Mouse (Mus musculus): ENCODE results near the gene Fgf8. TPM values are rescaled to one million over a fixed set of nuclear protein-coding genes. Genes with fewer than 3 reads are reported as not detected.

The Fgf8 gene
- total RNA-seq, 1 experiment, result 1.5 TPM

DNA sequence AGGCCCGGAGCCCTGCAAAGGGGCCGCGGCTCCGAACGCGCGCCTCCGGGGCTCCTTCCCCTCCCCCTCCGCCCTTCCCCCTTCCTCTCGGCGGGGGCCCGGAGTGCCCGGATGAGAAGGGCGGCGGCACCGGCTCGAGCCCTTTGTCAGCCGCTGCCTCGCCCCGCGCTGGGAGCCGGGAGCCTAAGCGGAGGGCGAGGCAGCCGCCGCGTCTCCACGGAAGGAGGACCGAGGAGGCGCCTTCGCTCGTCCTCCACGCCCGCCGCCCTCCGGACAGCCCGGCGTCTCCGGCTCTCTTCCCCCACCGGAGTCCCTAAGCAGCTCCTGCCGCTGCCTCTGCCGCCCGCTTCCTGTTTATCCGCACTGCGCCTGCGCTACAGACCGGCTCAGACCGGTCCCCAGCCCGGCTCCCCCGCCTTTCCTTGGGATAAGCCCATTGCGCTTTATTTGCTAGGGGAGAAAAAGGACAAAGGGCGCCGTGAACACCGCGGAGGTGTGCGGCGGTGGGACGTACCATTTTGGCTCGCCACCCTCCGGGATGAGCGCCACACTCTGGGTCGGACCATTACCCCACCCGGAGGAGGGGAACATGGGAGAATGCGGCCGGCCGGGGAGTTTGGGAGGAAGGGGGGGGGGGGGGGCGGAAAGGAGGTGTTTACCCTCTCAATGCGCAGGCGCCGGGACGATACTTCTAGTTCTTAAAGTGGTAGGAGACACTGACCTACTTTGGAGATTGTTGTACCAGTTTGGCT is 40.6 kb upstream of the Fgf8 start, which contains the start of gene Mgea5:
Gene Mgea5 (minus strand): TSS at position 657 of the 752 bp plus-strand sequence.
- no peaks in the 10 kb centered on the region for H3K9me3 ChIP-seq (ENCODE audit: control insufficient read depth, insufficient read depth, low read depth, low read length)
- peaks cover 0 to 6% of the 10 kb centered on the region in 2 experiments; a peak in 2 of 4 replicates for H3K4me1 ChIP-seq (ENCODE audit: control insufficient read depth in 2 of 2, insufficient read depth in 2 of 2, low read length in 2 of 2, poor library complexity in 1 of 2)
- peaks cover 15% of the 10 kb centered on the region for H3K36me3 ChIP-seq (ENCODE audit: control insufficient read depth, insufficient read depth, low read length, poor library complexity, severe bottlenecking)
- peak within 1 kb of the TSS; percentile 100 for H3K9ac ChIP-seq (ENCODE audit: insufficient read depth, low read depth, low read length, poor library complexity, severe bottlenecking)
- peak within 1 kb of the TSS; percentile 70 to 99 for H3K4me3 ChIP-seq (ENCODE audit: insufficient read depth in 1 of 2, low read depth in 1 of 2, low read length in 2 of 2, poor library complexity in 1 of 2, severe bottlenecking in 1 of 2)
- TF ChIP-seq HCFC1 (IDR thresholded peaks at IDR 0.05; ENCODE audit: borderline replicate concordance, insufficient read depth, low read length) (peak; percentile 75), CHD2 (IDR thresholded peaks at IDR 0.05; ENCODE audit: low read depth, low read length) (no peak)
- DNase-seq (ENCODE audit: low read depth, low spot score), result peak; percentile 98
- in situ Hi-C loops (cut with MboI; ENCODE audit: low sequenced_read_pairs in 2 of 2, unreplicated experiment in 2 of 2), result no loop called here
- peak within 1 kb of the TSS; percentile 99 for H3K27ac ChIP-seq (ENCODE audit: insufficient read depth, low read depth, low read length, poor library complexity, severe bottlenecking)

GRCm38 (mm10) chr19:45782315-45783001 is 39.7 kb upstream of the Fgf8 start:
- in situ Hi-C loops (cut with MboI; ENCODE audit: low sequenced_read_pairs in 2 of 2, unreplicated experiment in 2 of 2), result no loop called here
- Histone ChIP-seq H3K27ac (ENCODE audit: insufficient read depth, low read depth, low read length, poor library complexity, severe bottlenecking) (peak overlapping the region; percentile 99), H3K4me3 (ENCODE audit: insufficient read depth in 1 of 2, low read depth in 1 of 2, low read length in 2 of 2, poor library complexity in 1 of 2, severe bottlenecking in 1 of 2) (peak overlapping the region; percentile 70 to 99), H3K9ac (ENCODE audit: insufficient read depth, low read depth, low read length, poor library complexity, severe bottlenecking) (peak overlapping the region; percentile 100), H3K4me1 (ENCODE audit: control insufficient read depth in 2 of 2, insufficient read depth in 2 of 2, low read length in 2 of 2, poor library complexity in 1 of 2) (peaks cover 0 to 6% of the 10 kb centered on the region in 2 experiments; a peak in 2 of 4 replicates), H3K9me3 (ENCODE audit: control insufficient read depth, insufficient read depth, low read depth, low read length) (no peaks in the 10 kb centered on the region), H3K36me3 (ENCODE audit: control insufficient read depth, insufficient read depth, low read length, poor library complexity, severe bottlenecking) (peaks cover 20% of the 10 kb centered on the region)
- peak; percentile 56 for DNase-seq (ENCODE audit: low read depth, low spot score)
- TF ChIP-seq MAFK (IDR thresholded peaks at IDR 0.05; ENCODE audit: insufficient read depth, low read depth, low read length), result no peak
- no peak for TF ChIP-seq ZNF384 (IDR thresholded peaks at IDR 0.05; ENCODE audit: low read depth, low read length)
- TF ChIP-seq ZC3H11A (IDR thresholded peaks at IDR 0.05; ENCODE audit: borderline replicate concordance, low read depth, low read length), result no peak
- TF ChIP-seq HCFC1 (IDR thresholded peaks at IDR 0.05; ENCODE audit: borderline replicate concordance, insufficient read depth, low read length), result no peak
- TF ChIP-seq CHD2 (IDR thresholded peaks at IDR 0.05; ENCODE audit: low read depth, low read length), result no peak

DNA sequence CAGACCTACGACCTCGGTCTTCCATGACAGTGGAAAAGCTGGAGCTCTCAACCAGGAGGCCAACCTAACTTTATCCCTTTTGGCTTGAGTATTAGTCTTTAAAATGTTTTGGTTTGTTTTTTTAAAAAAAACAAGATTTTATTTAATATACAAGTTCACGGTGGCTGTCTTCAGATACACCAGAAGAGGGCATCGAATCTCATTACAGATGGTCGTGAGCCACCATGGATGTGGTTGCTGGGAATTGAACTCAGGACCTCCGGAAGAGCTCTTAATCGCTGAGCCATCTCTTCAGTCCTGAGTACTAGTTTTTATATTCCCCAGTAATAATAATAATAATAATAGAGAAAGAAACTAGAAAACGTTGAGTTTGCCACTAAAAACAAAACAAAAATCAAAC is 39.0 kb upstream of the Fgf8 start:
- TF ChIP-seq MAFK (IDR thresholded peaks at IDR 0.05; ENCODE audit: insufficient read depth, low read depth, low read length) (no peak), ZNF384 (IDR thresholded peaks at IDR 0.05; ENCODE audit: low read depth, low read length) (no peak), CHD2 (IDR thresholded peaks at IDR 0.05; ENCODE audit: low read depth, low read length) (no peak), HCFC1 (IDR thresholded peaks at IDR 0.05; ENCODE audit: borderline replicate concordance, insufficient read depth, low read length) (no peak), ZC3H11A (IDR thresholded peaks at IDR 0.05; ENCODE audit: borderline replicate concordance, low read depth, low read length) (no peak)
- H3K9ac ChIP-seq (ENCODE audit: insufficient read depth, low read depth, low read length, poor library complexity, severe bottlenecking), result 0 out of 2 replicates have a peak overlapping the region, but pooled peaks have one; percentile 22
- no peak for DNase-seq (ENCODE audit: low read depth, low spot score)

GRCm38 (mm10) chr19:45780350-45780915 is 37.7 kb upstream of the Fgf8 start:
- H3K9ac ChIP-seq (ENCODE audit: insufficient read depth, low read depth, low read length, poor library complexity, severe bottlenecking), result no peak overlapping the region
- DNase-seq (ENCODE audit: low read depth, low spot score), result no peak
- H3K4me1 ChIP-seq (ENCODE audit: control insufficient read depth in 2 of 2, insufficient read depth in 2 of 2, low read length in 2 of 2, poor library complexity in 1 of 2), result peaks cover 0 to 4% of the 10 kb centered on the region in 2 experiments; a peak in 2 of 4 replicates
- no peaks in the 10 kb centered on the region for H3K9me3 ChIP-seq (ENCODE audit: control insufficient read depth, insufficient read depth, low read depth, low read length)
- TF ChIP-seq CHD2 (IDR thresholded peaks at IDR 0.05; ENCODE audit: low read depth, low read length) (no peak), ZC3H11A (IDR thresholded peaks at IDR 0.05; ENCODE audit: borderline replicate concordance, low read depth, low read length) (no peak), HCFC1 (IDR thresholded peaks at IDR 0.05; ENCODE audit: borderline replicate concordance, insufficient read depth, low read length) (no peak), MAFK (IDR thresholded peaks at IDR 0.05; ENCODE audit: insufficient read depth, low read depth, low read length) (no peak), ZNF384 (IDR thresholded peaks at IDR 0.05; ENCODE audit: low read depth, low read length) (no peak)
- H3K4me3 ChIP-seq (ENCODE audit: insufficient read depth in 1 of 2, low read depth in 1 of 2, low read length in 2 of 2, poor library complexity in 1 of 2, severe bottlenecking in 1 of 2), result no peak overlapping the region
- H3K36me3 ChIP-seq (ENCODE audit: control insufficient read depth, insufficient read depth, low read length, poor library complexity, severe bottlenecking), result peaks cover 28% of the 10 kb centered on the region
- in situ Hi-C loops (cut with MboI; ENCODE audit: low sequenced_read_pairs in 2 of 2, unreplicated experiment in 2 of 2), result no loop called here
- no peak overlapping the region for H3K27ac ChIP-seq (ENCODE audit: insufficient read depth, low read depth, low read length, poor library complexity, severe bottlenecking)

More for the DNA sequence above, 39.0 kb upstream of the Fgf8 start:
- peak overlapping the region; percentile 70 to 99; a peak in 3 of 4 replicates for H3K4me3 ChIP-seq (ENCODE audit: insufficient read depth in 1 of 2, low read depth in 1 of 2, low read length in 2 of 2, poor library complexity in 1 of 2, severe bottlenecking in 1 of 2)
- peaks cover 0 to 4% of the 10 kb centered on the region in 2 experiments; a peak in 2 of 4 replicates for H3K4me1 ChIP-seq (ENCODE audit: control insufficient read depth in 2 of 2, insufficient read depth in 2 of 2, low read length in 2 of 2, poor library complexity in 1 of 2)
- no peaks in the 10 kb centered on the region for H3K9me3 ChIP-seq (ENCODE audit: control insufficient read depth, insufficient read depth, low read depth, low read length)
- H3K27ac ChIP-seq (ENCODE audit: insufficient read depth, low read depth, low read length, poor library complexity, severe bottlenecking), result no peak overlapping the region
- in situ Hi-C loops (cut with MboI; ENCODE audit: low sequenced_read_pairs in 2 of 2, unreplicated experiment in 2 of 2), result no loop called here
- H3K36me3 ChIP-seq (ENCODE audit: control insufficient read depth, insufficient read depth, low read length, poor library complexity, severe bottlenecking), result peaks cover 24% of the 10 kb centered on the region

Measured in ES-E14 (cell line).